Mouse (Mus musculus) hindbrain, embryonic 14.5 days (tissue): ENCODE results near the gene Ccl17. TPM values are rescaled to one million over a fixed set of nuclear protein-coding genes. Genes with fewer than 3 reads are reported as not detected.

Experiments
- ATAC-seq: fragments of 200-750 bp; cut with Nextera tagmentation; 2 replicates; pipeline ENCODE4 v1.8.0; 2017; ENCODE audit warnings: moderate number of reproducible peaks, mild to moderate bottlenecking, moderate TSS enrichment, moderate library complexity; ENCODE audit not compliant: low FRiP score
- DNase-seq: peaks from one replicate; pipeline ENCODE4 v3.0.0-alpha.2; 2015; ENCODE audit warnings: low spot score
- H3K27ac ChIP-seq: fragments of 300-500 bp; sonication (generic); 2 replicates; pipeline ENCODE4 v1.5.1; 2014; ENCODE audit warnings: mild to moderate bottlenecking, moderate library complexity
- H3K27me3 ChIP-seq: fragments of 300-500 bp; sonication (generic); 2 replicates; pipeline ENCODE4 v1.6.1; 2014; ENCODE audit warnings: mild to moderate bottlenecking, low read length, mixed read lengths; ENCODE audit not compliant: control insufficient read depth, insufficient read depth
- H3K36me3 ChIP-seq: fragments of 300-500 bp; sonication (generic); replicated peaks from 2 replicates; pipeline ENCODE4 v1.6.1; 2014; ENCODE audit not compliant: control insufficient read depth, insufficient read depth
- H3K4me1 ChIP-seq: fragments of 300-500 bp; sonication (generic); replicated peaks from 2 replicates; pipeline ENCODE4 v1.6.1; 2014; ENCODE audit warnings: antibody characterized with exemption, low read length, mixed read lengths; ENCODE audit not compliant: control insufficient read depth, insufficient read depth
- H3K4me2 ChIP-seq: fragments of 300-500 bp; sonication (generic); replicated peaks from 2 replicates; pipeline ENCODE4 v1.6.1; 2014; ENCODE audit warnings: mild to moderate bottlenecking, moderate library complexity
- H3K4me3 ChIP-seq: fragments of 300-500 bp; sonication (generic); replicated peaks from 2 replicates; pipeline ENCODE4 v1.5.1; 2014; ENCODE audit warnings: mild to moderate bottlenecking, low read length
- H3K9ac ChIP-seq: fragments of 300-500 bp; sonication (generic); 2 replicates; pipeline ENCODE4 v1.6.1; 2014
- H3K9me3 ChIP-seq: fragments of 300-500 bp; sonication (generic); 2 replicates; pipeline ENCODE4 v1.6.1; 2016; ENCODE audit warnings: low read length; ENCODE audit not compliant: control insufficient read depth
- WGBS: fragments of 180-500 bp; shearing (Covaris S2); extraction: QIAGEN DNeasy Blood & Tissue Kit; methylation state at CpG from one replicate; pipeline ENCODE4 v1.1.7; 2014; 5-methylcytosine and 5-hydroxymethylcytosine counted together
- polyA plus RNA-seq: library from polyadenylated mRNA; unstranded; fragments of >200 nt; fragmentation: Nextera tagmentation; extraction: Ambion mirVana; gene quantifications from 2 replicates; pipeline ENCODE4 v1.2.1, GENCODE M21; 2014

The Ccl17 gene
- polyA plus RNA-seq, 1 experiment from 2014 or later: 1.3 TPM

DNA sequence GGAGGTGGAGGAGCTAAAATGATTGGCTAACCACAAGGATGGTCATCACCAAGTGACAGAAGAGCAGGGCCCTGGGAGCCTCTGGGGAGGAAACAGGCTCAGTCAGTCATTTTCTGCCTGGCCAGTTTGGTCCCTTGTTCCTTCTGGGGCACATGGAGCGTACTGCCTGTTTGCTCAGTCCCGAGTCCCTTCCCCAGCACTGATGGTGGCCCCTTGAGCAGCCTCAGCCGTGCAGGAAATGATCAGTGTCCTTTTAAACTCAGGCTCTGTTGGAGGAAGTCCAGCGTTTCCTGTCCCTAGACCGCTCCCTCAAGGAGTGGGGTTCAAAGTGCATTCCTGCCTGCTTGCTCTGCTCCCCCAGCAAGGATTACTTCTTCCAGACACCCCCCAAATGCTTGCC, 31.8 kb upstream of the Ccl17 start:
- no peaks in the 10 kb centered on the region for H3K27me3 ChIP-seq
- 58% methylated on average over 5 of the region's 5 CpGs for WGBS
- H3K4me2 ChIP-seq: no peak overlapping the region
- peaks cover 22% of the 10 kb centered on the region; the same call in 1 of the 2 replicates for H3K4me1 ChIP-seq
- H3K36me3 ChIP-seq: no peaks in the 10 kb centered on the region
- no peak for DNase-seq
- no peak for ATAC-seq
- no peak overlapping the region for H3K9ac ChIP-seq
- H3K27ac ChIP-seq: no peak overlapping the region
- no peak overlapping the region for H3K4me3 ChIP-seq
- no peaks in the 10 kb centered on the region for H3K9me3 ChIP-seq

DNA sequence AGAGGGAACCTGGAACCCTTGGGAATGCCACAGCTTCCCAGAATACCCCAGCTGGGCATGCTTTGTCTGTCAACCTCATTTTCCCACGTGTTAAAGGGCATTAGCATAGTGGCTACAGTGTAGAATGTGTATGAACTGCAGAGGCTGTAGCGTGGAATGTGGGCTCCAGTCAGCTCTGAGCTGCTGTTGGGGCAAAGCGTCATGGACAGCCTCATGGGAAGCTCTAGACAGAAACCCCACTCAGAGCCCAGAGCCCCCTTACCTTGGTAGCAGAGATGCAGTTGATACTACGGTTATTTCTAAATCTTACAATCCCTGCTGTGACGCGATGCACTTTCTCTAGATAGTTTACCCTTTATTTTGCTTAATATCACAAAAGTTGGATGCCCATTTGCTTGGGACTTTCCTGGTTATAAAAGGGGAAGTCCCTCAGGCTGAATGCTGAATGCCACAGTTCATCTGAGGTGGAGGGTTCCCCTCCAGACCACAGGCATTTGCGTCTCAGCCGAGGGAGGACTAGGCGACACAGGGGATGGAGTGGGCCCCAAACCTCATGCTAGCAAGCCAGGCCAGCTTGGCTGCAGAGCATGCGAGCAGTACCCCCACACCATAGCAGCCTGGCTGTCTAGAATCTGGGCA, 31.2 kb upstream of the Ccl17 start:
- H3K4me2 ChIP-seq: no peak overlapping the region
- no peaks in the 10 kb centered on the region for H3K36me3 ChIP-seq
- H3K27me3 ChIP-seq: no peaks in the 10 kb centered on the region
- no peak overlapping the region for H3K4me3 ChIP-seq
- no peak overlapping the region for H3K27ac ChIP-seq
- H3K9ac ChIP-seq: no peak overlapping the region
- WGBS: 70% methylated on average over 10 of the region's 10 CpGs
- peaks cover 16% of the 10 kb centered on the region; the same call in 1 of the 2 replicates for H3K4me1 ChIP-seq
- no peak for DNase-seq
- no peaks in the 10 kb centered on the region for H3K9me3 ChIP-seq
- no peak for ATAC-seq

GRCm38 (mm10) chr8:94779534-94780294, 30.5 kb upstream of the Ccl17 start:
- 95% methylated on average over 16 of the region's 16 CpGs for WGBS
- ATAC-seq (no peak), DNase-seq (no peak)
- Histone ChIP-seq H3K27ac (no peak overlapping the region), H3K9ac (no peak overlapping the region), H3K4me1 (0 out of 2 replicates have a peak, but pooled peaks cover 13% of the 10 kb centered on the region), H3K27me3 (no peaks in the 10 kb centered on the region), H3K36me3 (no peaks in the 10 kb centered on the region), H3K4me2 (no peak overlapping the region), H3K4me3 (no peak overlapping the region), H3K9me3 (no peaks in the 10 kb centered on the region)

DNA sequence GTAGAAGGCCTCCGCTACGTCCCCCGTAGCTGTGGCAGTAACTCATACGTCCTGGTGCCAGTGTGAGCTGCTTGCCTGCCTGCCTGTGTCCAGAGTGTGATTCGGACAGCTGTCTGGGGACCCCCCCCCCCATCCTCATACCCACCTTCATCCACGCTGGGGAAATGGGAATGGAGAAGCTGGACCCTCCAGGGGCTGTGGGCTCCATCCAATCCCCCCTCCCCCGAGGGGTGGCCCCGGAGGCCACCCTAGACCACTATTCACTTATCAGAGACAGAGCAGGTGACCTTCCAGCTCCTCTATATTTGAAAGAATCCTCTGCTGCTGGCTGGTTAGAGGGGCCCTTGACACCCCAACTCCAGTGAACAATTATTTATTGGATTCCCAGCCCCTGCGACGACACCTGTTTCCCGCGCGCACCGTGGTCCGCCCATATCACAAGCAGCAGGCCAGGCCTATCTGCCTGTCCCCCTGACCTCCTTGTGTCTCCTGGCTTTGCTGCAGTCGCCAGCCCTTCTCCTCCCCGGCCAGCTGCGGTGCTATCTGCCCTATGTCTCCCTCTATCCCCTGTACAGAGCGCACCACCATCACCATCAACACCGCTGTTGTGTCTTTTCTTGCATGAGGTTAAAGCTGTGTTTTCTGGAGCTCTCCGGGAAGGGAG, 29.6 kb upstream of the Ccl17 start:
- WGBS: 83% methylated on average over 21 of the region's 21 CpGs
- no peak for ATAC-seq
- no peaks in the 10 kb centered on the region for H3K36me3 ChIP-seq

GRCm38 (mm10) chr8:94781155-94781837, 29.0 kb upstream of the Ccl17 start:
- no peak for ATAC-seq
- Histone ChIP-seq H3K36me3 (no peaks in the 10 kb centered on the region), H3K27me3 (no peaks in the 10 kb centered on the region), H3K4me2 (no peak overlapping the region), H3K4me1 (0 out of 2 replicates have a peak, but pooled peaks cover 13% of the 10 kb centered on the region), H3K4me3 (no peak overlapping the region), H3K27ac (no peak overlapping the region), H3K9me3 (no peaks in the 10 kb centered on the region), H3K9ac (no peak overlapping the region)
- WGBS: 59% methylated on average over 7 of the region's 7 CpGs
- no peak for DNase-seq

More for the DNA sequence above, 29.6 kb upstream of the Ccl17 start:
- no peaks in the 10 kb centered on the region for H3K9me3 ChIP-seq
- no peak overlapping the region for H3K9ac ChIP-seq
- H3K4me3 ChIP-seq: no peak overlapping the region
- H3K27me3 ChIP-seq: no peaks in the 10 kb centered on the region
- 0 out of 2 replicates have a peak, but pooled peaks cover 13% of the 10 kb centered on the region for H3K4me1 ChIP-seq
- no peak for DNase-seq
- H3K4me2 ChIP-seq: no peak overlapping the region
- no peak overlapping the region for H3K27ac ChIP-seq

GRCm38 (mm10) chr8:94781838-94782235, 28.4 kb upstream of the Ccl17 start:
- Histone ChIP-seq H3K4me3 (no peak overlapping the region), H3K36me3 (no peaks in the 10 kb centered on the region), H3K9ac (no peak overlapping the region), H3K27me3 (no peaks in the 10 kb centered on the region), H3K9me3 (no peaks in the 10 kb centered on the region), H3K4me2 (no peak overlapping the region), H3K4me1 (0 out of 2 replicates have a peak, but pooled peaks cover 13% of the 10 kb centered on the region), H3K27ac (no peak overlapping the region)
- ATAC-seq (no peak), DNase-seq (no peak)
- 9% methylated on average over 11 of the region's 11 CpGs for WGBS

DNA sequence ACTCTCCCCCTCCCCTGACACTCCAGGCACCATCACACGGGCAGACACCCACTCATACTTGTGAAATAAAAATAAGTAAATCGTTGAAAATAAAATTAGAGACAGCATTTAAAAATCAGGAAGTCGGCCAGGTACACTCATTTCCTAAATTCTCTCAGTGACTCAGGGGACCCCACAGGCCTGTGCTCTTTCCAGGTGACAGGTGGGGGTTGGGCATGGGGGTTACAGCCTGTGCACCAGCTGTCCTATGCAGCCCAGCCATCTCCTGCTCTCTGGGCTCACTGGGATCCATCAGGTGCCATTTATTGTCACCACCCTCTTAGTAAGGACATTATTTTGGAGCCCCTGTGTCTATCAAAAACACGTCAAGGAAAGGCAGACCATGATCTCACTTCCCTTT, 26.4 kb upstream of the Ccl17 start:
- Histone ChIP-seq H3K9ac (no peak overlapping the region), H3K36me3 (no peaks in the 10 kb centered on the region), H3K27ac (no peak overlapping the region), H3K27me3 (no peaks in the 10 kb centered on the region), H3K9me3 (no peaks in the 10 kb centered on the region), H3K4me2 (no peak overlapping the region), H3K4me1 (0 out of 2 replicates have a peak, but pooled peaks cover 7% of the 10 kb centered on the region), H3K4me3 (no peak overlapping the region)
- ATAC-seq: no peak
- DNase-seq: no peak
- 82% methylated on average over 4 of the region's 4 CpGs for WGBS

DNA sequence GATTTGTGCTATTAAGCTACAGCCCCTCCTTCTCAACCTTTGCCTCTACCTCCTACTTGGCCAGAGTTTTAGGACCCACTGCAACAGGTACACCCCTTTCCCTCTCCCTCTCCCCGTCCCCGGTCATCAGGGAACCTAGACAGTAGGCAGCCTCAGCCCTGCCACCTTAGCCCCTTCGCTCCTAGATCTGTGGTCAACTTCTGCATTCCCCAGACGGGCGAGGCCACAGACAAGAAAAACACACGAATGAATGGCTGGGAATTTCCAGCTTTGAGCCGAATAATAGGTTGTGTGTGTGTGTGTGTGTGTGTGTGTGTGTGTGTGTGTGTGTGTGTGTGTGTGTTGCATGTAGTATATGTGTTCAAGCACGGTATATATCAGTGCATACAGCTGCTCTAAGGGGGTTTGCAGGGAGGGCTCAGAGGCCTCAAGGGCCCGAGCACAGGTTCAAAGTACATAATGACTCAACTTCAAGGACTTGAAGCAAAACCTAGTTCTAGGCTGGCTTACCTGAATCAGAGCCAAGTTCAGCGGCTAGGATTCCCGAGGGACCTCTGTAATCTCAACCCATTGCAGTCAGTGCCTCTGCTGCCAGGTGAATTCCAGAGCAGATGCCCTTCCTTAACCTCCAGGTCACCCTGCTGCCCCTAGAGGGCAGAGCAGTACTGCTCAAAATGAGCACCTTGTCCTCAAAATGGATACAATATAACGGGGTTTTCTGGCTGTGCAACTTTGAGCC, 24.8 kb upstream of the Ccl17 start:
- no peaks in the 10 kb centered on the region for H3K36me3 ChIP-seq
- ATAC-seq (no peak), DNase-seq (no peak)
- WGBS: 71% methylated on average over 12 of the region's 12 CpGs
- H3K9ac ChIP-seq: no peak overlapping the region
- no peaks in the 10 kb centered on the region for H3K27me3 ChIP-seq
- no peak overlapping the region for H3K27ac ChIP-seq
- H3K4me3 ChIP-seq: no peak overlapping the region
- H3K9me3 ChIP-seq: no peaks in the 10 kb centered on the region
- no peak overlapping the region for H3K4me2 ChIP-seq
- H3K4me1 ChIP-seq: 0 out of 2 replicates have a peak, but pooled peaks cover 7% of the 10 kb centered on the region
